Mouse (Mus musculus) megakaryocyte, embryonic 14.5 days (primary cell): Measurements from ENCODE around the gene Clcn6. TPM values are rescaled to one million over a fixed set of nuclear protein-coding genes. Genes with fewer than 3 reads are reported as not detected.

Source experiments
- H3K27me3 ChIP-seq: replicated peaks from 2 replicates; pipeline ENCODE3; 2012; ENCODE audit warnings: inconsistent platforms
- H3K36me3 ChIP-seq: replicated peaks from 2 replicates; pipeline ENCODE3; 2012; ENCODE audit warnings: low read length, inconsistent platforms, mixed read lengths
- H3K4me1 ChIP-seq: 2 replicates; pipeline ENCODE4 v1.6.1; 2012; ENCODE audit warnings: inconsistent platforms
- H3K4me3 ChIP-seq: replicated peaks from 2 replicates; pipeline ENCODE3; 2012; ENCODE audit warnings: moderate library complexity, mild to moderate bottlenecking, inconsistent platforms
- H3K9me3 ChIP-seq: 2 replicates; pipeline ENCODE4 v1.6.1; 2012; ENCODE audit warnings: inconsistent platforms
- FLI1 ChIP-seq: IDR thresholded peaks from 2 replicates; pipeline ENCODE4 v1.6.1; 2012; ENCODE audit warnings: low read length, inconsistent platforms, mixed read lengths
- GATA1 ChIP-seq: IDR thresholded peaks from 3 replicates; pipeline ENCODE4 v1.6.1; 2012; ENCODE audit warnings: mixed read lengths, low read length, inconsistent platforms, borderline replicate concordance
- polyA plus RNA-seq: library from polyadenylated mRNA; stranded (reverse); fragments of >175 nt; gene quantifications from 2 replicates; pipeline ENCODE4 v1.2.3, GENCODE M21; 2012; ENCODE audit warnings: low replicate concordance; ENCODE audit not compliant: insufficient read depth

The Clcn6 gene
- polyA plus RNA-seq, 1 experiment: 2.4 TPM

GRCm38 (mm10) chr4:147963623-147964022 lies 75.0 kb downstream of the Clcn6 start:
- H3K36me3 ChIP-seq: no peaks in the 10 kb centered on the region
- H3K4me1 ChIP-seq: peaks cover 23% of the 10 kb centered on the region
- H3K9me3 ChIP-seq: no peaks in the 10 kb centered on the region
- H3K27me3 ChIP-seq: peaks cover 52% of the 10 kb centered on the region
- TF ChIP-seq FLI1 (no peak), GATA1 (no peak)
- no peak overlapping the region for H3K4me3 ChIP-seq

GRCm38 (mm10) chr4:147962781-147963180 lies 75.8 kb downstream of the Clcn6 start:
- H3K36me3 ChIP-seq: no peaks in the 10 kb centered on the region
- TF ChIP-seq GATA1 (no peak), FLI1 (no peak)
- H3K27me3 ChIP-seq: peaks cover 51% of the 10 kb centered on the region
- H3K9me3 ChIP-seq: no peaks in the 10 kb centered on the region
- no peak overlapping the region for H3K4me3 ChIP-seq
- H3K4me1 ChIP-seq: peaks cover 23% of the 10 kb centered on the region

GRCm38 (mm10) chr4:147959881-147960831 lies 78.5 kb downstream of the Clcn6 start:
- Histone ChIP-seq H3K36me3 (no peaks in the 10 kb centered on the region), H3K27me3 (peaks cover 37% of the 10 kb centered on the region), H3K4me1 (peaks cover 23% of the 10 kb centered on the region), H3K9me3 (no peaks in the 10 kb centered on the region), H3K4me3 (no peak overlapping the region)
- TF ChIP-seq FLI1 (no peak), GATA1 (no peak)

DNA sequence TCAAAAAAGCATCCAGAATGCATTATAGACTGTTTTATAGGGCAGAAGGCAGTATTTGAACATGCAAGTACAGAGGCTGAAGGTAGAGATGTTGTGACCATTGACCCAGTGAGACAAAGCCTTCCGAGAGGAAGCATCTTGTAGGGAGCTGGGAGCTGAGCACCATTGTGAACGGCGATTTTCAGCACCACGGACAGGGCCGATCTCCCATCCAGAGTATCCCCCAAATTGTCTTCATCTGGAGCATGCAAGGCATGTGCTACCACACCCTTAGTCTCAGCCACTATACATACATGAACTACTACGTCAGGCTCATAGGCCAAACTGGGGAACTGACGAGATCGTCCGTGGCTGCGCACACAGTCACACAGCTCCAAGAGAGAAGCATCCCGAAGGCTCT lies 81.5 kb downstream of the Clcn6 start:
- H3K4me3 ChIP-seq: no peak overlapping the region
- peaks cover 8% of the 10 kb centered on the region for H3K4me1 ChIP-seq
- H3K27me3 ChIP-seq: peaks cover 21% of the 10 kb centered on the region
- TF ChIP-seq GATA1: no peak
- TF ChIP-seq FLI1: no peak
- H3K9me3 ChIP-seq: no peaks in the 10 kb centered on the region
- peaks cover 2% of the 10 kb centered on the region for H3K36me3 ChIP-seq

Other genes starting within 250 kb of the Clcn6 start
- 0.07 TPM in 1 of 2 replicates, not detected in the other for gene Zfp984, start 229.0 kb downstream of the Clcn6 start, polyA plus RNA-seq
- gene Zfp933, start 190.5 kb downstream of the Clcn6 start, polyA plus RNA-seq: not detected in 2 replicates
- 44.2 and 60.2 TPM in 2 replicates for gene Miip, start 170.0 kb downstream of the Clcn6 start, polyA plus RNA-seq
- not detected in 2 replicates for gene Fv1, start 169.8 kb downstream of the Clcn6 start, polyA plus RNA-seq
- 19.0 and 25.4 TPM in 2 replicates for gene Mfn2, start 134.1 kb downstream of the Clcn6 start, polyA plus RNA-seq
- 11.8 and 14.9 TPM in 2 replicates for gene Plod1, start 102.1 kb downstream of the Clcn6 start, polyA plus RNA-seq
- gene 2510039O18Rik, start 97.9 kb downstream of the Clcn6 start, polyA plus RNA-seq: 87.3 and 131 TPM in 2 replicates
- gene Nppb, start 53.0 kb downstream of the Clcn6 start, polyA plus RNA-seq: not detected in 2 replicates
- not detected in 2 replicates for gene Nppa, start 38.1 kb downstream of the Clcn6 start, polyA plus RNA-seq
- 3.5 and 7.0 TPM in 2 replicates for gene Mthfr, start 256 bp upstream of the Clcn6 start, polyA plus RNA-seq
- 16.5 and 50.7 TPM in 2 replicates for gene Agtrap, start 49.2 kb upstream of the Clcn6 start, polyA plus RNA-seq
- 26.0 and 35.6 TPM in 2 replicates for gene Mad2l2, start 91.6 kb upstream of the Clcn6 start, polyA plus RNA-seq
- gene Draxin, start 91.9 kb upstream of the Clcn6 start, polyA plus RNA-seq: 4.1 and 4.9 TPM in 2 replicates
- gene Fbxo6, start 113.3 kb upstream of the Clcn6 start, polyA plus RNA-seq: 110 and 123 TPM in 2 replicates
- 3.8 and 7.4 TPM in 2 replicates for gene Fbxo44, start 121.7 kb upstream of the Clcn6 start, polyA plus RNA-seq
- gene Fbxo2, start 121.8 kb upstream of the Clcn6 start, polyA plus RNA-seq: 60.5 and 134 TPM in 2 replicates
- 1.0 and 1.9 TPM in 2 replicates for gene Disp3, start 249.1 kb upstream of the Clcn6 start, polyA plus RNA-seq